Mouse (Mus musculus) kidney, adult 2 months (tissue): Measurements from ENCODE around the gene Gm2a.

Source experiments
- CTCF ChIP-seq: fragments of 200-500 bp; conservative IDR thresholded peaks from 2 replicates; pipeline ENCODE4 v1.5.1; 2011; ENCODE audit warnings: low read depth, mild to moderate bottlenecking, control low read depth, low read length, moderate library complexity, mixed read lengths; ENCODE audit not compliant: insufficient read depth, insufficient read length
- POLR2A ChIP-seq: fragments of 200-500 bp; IDR thresholded peaks from one replicate; pipeline ENCODE4 v1.6.1; 2011; ENCODE audit warnings: low read depth, low read length, control low read depth

- no peak for TF ChIP-seq CTCF
- no peak for TF ChIP-seq POLR2A
Measured at GRCm38 (mm10) chr11:55079180-55079579, 18.7 kb upstream of the Gm2a start.
